Mouse (Mus musculus) cerebellum, adult 9-10 months (tissue): ENCODE measurements around the gene Olfr495.

ENCODE experiments used
- DNase-seq: peaks from one replicate; pipeline ENCODE4 v3.0.0; 2022

Olfr495 gene

DNA sequence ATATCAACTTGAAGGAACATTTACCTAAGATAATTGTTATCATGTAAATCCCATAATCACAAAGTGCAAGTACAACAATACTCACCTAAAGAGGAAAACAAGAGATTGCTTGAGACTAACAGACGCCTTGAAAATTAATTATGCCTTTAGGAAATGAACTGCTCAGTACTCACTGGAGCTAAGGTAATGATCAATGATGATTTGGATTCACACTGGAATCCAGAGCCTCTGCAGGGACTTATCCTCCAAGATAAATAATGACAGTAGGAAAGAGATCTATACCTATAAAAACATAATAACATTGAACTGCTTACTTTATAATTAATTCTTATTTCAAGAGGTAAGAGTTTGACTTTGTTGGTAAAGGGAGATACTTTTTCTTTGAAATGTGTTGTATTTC, at the start of gene Olfr495:
Gene Olfr495, plus strand, starts transcription at position 301 of the 400 bp plus-strand sequence.
- DNase-seq: no peak

DNA sequence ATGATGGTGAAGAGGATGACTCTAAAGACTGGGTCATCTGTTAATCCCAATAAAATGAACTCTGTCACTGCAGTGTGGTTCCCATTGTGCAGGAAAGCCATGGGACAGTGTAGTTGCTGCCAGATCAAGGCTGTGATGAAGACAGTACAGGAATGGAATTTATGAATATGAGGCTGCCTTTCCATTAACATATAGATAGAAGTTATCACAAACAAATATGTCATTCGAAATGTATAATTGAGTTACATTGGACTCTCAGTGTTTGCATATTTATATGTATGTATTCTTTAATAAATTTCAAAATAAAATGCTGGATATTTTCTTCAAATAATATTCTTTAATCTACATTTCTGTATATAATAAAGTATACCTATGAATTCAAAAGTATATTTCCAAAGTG, 46.1 kb upstream of the Olfr495 start, which contains the start of gene Olfr493:
Gene Olfr493, minus strand, starts transcription at position 101 of the 400 bp plus-strand sequence.
- no peak for DNase-seq

DNA sequence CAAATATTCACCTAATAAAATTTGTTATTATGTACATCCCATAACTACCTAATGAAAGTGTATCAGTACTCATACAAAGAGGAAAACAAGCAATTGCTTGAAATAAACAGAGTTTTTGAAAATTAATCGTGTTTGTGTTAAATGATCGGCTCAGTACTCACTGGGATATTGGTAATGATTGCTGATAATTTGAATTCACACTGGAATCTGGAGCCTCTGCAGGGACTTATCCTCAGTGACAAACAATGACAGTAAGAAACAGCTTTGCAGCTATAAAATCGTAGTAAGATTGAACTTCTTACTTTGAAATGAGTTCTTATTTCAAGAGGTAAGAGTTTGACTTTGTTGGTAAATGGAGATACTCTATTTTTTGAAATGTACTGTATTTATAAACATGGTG, 27.9 kb upstream of the Olfr495 start, which contains the start of gene Olfr494:
Gene Olfr494, plus strand, starts transcription at position 301 of the 400 bp plus-strand sequence.
- no peak for DNase-seq

DNA sequence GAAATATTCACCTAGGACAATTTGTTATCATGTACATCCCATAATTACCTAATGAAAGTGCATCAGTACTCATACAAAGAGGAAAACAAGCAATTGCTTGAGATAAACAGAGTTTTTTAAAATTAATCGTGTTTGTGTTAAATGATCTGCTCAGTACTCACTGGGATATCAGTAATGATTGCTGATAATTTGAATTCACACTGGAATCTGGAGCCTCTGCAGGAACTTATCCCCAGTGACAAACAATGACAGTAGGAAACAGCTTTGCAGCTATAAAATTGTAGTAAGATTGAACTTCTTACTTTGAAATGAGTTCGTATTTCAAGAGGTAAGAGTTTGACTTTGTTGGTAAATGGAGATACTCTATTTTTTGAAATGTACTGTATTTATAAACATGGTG, 27.2 kb downstream of the Olfr495 start, which contains the start of gene Olfr497:
Gene Olfr497, plus strand, starts transcription at position 301 of the 400 bp plus-strand sequence.
- DNase-seq: no peak
